Mouse (Mus musculus): ENCODE results near the gene Fcmr. TPM values are rescaled to one million over a fixed set of nuclear protein-coding genes. Genes with fewer than 3 reads are reported as not detected.

The Fcmr gene
- polyA plus RNA-seq, 1 experiment from 2014 or later, result not detected

DNA sequence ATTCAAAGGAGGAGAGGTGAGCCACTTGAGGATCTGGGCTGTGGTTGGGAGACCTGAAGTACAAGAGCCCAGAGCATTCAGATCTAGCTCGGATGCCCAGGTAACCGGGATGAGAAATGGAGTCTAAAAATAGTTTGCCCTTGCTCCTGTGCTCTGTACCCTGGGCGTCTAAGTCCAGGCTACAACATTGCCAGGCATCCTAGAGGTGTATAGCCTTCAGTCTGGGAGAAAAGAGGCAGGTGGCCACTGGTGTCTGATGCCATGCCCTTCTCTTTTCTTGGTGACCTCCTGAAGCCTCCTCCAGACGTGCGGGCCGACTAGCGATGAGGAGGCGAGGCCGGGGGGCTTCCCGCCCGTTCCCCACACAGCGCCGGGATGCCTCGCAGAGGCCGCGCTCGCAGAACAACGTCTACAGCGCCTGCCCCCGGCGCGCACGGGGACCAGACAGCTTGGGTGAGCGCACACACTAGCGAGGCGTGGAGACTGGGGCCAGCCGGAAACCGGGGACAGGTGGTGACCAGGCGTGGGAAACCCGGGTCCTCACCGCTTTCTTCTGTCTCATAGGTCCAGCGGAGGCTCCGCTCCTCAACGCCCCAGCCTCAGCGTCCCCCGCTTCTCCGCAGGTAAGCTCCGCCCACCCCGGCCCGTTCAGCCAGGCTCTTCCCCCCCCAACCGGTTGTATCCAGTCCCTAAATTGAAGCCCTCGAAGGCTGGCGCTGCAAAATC is 12.6 kb downstream of the Fcmr start:
- Histone ChIP-seq H3K27ac (replicated peaks; ENCODE audit: low read depth, low read length) (no peak overlapping the region), H3K9ac (replicated peaks; ENCODE audit: low read length) (peak overlapping the region; percentile 58), H3K4me3 (replicated peaks; ENCODE audit: low read depth, low read length) (peak overlapping the region; percentile 46), H3K4me1 (ENCODE audit: control insufficient read depth, insufficient read depth, low read length) (no peaks in the 10 kb centered on the region), H3K4me2 (ENCODE audit: low read length) (peak overlapping the region; percentile 83), H3K9me3 (ENCODE audit: control insufficient read depth, low read length) (no peaks in the 10 kb centered on the region), H3K27me3 (ENCODE audit: control insufficient read depth, insufficient read depth, low read length) (peaks cover 10% of the 10 kb centered on the region; the same call in 1 of the 2 replicates), H3K36me3 (ENCODE audit: control insufficient read depth, insufficient read depth, low read length) (no peaks in the 10 kb centered on the region)
- whole genome bisulfite sequencing, result 2% methylated on average over 43 of the region's 43 CpGs
- DNase-seq, result peak; percentile 70
- ATAC-seq (ENCODE audit: low FRiP score, low TSS enrichment), result peak; percentile 56; the same call in 1 of the 2 replicates

GRCm38 (mm10) chr1:130879927-130880326 is 14.5 kb downstream of the Fcmr start:
- Histone ChIP-seq H3K4me2 (ENCODE audit: low read length) (no peak overlapping the region), H3K27ac (replicated peaks; ENCODE audit: low read depth, low read length) (no peak overlapping the region), H3K4me3 (replicated peaks; ENCODE audit: low read depth, low read length) (no peak overlapping the region), H3K9ac (replicated peaks; ENCODE audit: low read length) (no peak overlapping the region), H3K4me1 (ENCODE audit: control insufficient read depth, insufficient read depth, low read length) (no peaks in the 10 kb centered on the region), H3K27me3 (ENCODE audit: control insufficient read depth, insufficient read depth, low read length) (peaks cover 10% of the 10 kb centered on the region; the same call in 1 of the 2 replicates), H3K9me3 (ENCODE audit: control insufficient read depth, low read length) (no peaks in the 10 kb centered on the region), H3K36me3 (ENCODE audit: control insufficient read depth, insufficient read depth, low read length) (no peaks in the 10 kb centered on the region)
- WGBS, result 94% methylated on average over 7 of the region's 7 CpGs
- ATAC-seq (ENCODE audit: low FRiP score, low TSS enrichment) (no peak), DNase-seq (no peak)

GRCm38 (mm10) chr1:130883146-130883545 is 17.7 kb downstream of the Fcmr start:
- no peak for DNase-seq
- Histone ChIP-seq H3K27me3 (ENCODE audit: control insufficient read depth, insufficient read depth, low read length) (0 out of 2 replicates have a peak, but pooled peaks cover 5% of the 10 kb centered on the region), H3K4me2 (ENCODE audit: low read length) (no peak overlapping the region), H3K4me1 (ENCODE audit: control insufficient read depth, insufficient read depth, low read length) (no peaks in the 10 kb centered on the region), H3K27ac (replicated peaks; ENCODE audit: low read depth, low read length) (no peak overlapping the region), H3K4me3 (replicated peaks; ENCODE audit: low read depth, low read length) (no peak overlapping the region), H3K36me3 (ENCODE audit: control insufficient read depth, insufficient read depth, low read length) (no peaks in the 10 kb centered on the region), H3K9ac (replicated peaks; ENCODE audit: low read length) (no peak overlapping the region), H3K9me3 (ENCODE audit: control insufficient read depth, low read length) (no peaks in the 10 kb centered on the region)
- WGBS, result 91% methylated on average over 4 of the region's 4 CpGs
- no peak for ATAC-seq (ENCODE audit: low FRiP score, low TSS enrichment)

DNA sequence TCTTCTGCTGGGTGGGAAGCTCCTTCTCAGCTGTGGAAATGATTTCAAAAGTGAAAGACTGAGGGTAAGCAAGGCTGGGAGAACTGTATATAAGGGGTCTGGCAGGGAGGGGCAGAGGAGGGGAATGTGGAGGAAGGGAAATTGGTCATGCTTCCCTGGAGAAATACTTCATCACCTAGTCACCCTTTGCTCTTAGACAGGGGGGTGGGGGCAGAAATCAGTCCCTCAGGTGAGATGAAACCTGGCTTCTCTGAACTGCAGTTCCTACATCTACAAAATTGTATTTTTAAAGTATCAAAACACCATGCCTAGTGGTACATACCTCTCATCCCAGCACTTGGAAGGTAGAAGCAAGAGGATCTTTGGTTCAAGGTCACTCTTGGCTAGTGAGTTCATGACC is 21.9 kb downstream of the Fcmr start, which contains the start of gene Il24:
Gene Il24 (minus strand): TSS at position 101 of the 400 bp plus-strand sequence.
- H3K4me2 ChIP-seq (ENCODE audit: low read length), result no peak within 1 kb of the TSS
- H3K4me3 ChIP-seq (replicated peaks; ENCODE audit: low read depth, low read length), result no peak within 1 kb of the TSS
- DNase-seq, result no peak
- no peaks in the 10 kb centered on the region for H3K9me3 ChIP-seq (ENCODE audit: control insufficient read depth, low read length)
- H3K27ac ChIP-seq (replicated peaks; ENCODE audit: low read depth, low read length), result no peak within 1 kb of the TSS
- no peak for ATAC-seq (ENCODE audit: low FRiP score, low TSS enrichment)
- no peaks in the 10 kb centered on the region for H3K4me1 ChIP-seq (ENCODE audit: control insufficient read depth, insufficient read depth, low read length)
- no peaks in the 10 kb centered on the region for H3K27me3 ChIP-seq (ENCODE audit: control insufficient read depth, insufficient read depth, low read length)
- H3K36me3 ChIP-seq (ENCODE audit: control insufficient read depth, insufficient read depth, low read length), result no peaks in the 10 kb centered on the region
- no peak within 1 kb of the TSS for H3K9ac ChIP-seq (replicated peaks; ENCODE audit: low read length)

DNA sequence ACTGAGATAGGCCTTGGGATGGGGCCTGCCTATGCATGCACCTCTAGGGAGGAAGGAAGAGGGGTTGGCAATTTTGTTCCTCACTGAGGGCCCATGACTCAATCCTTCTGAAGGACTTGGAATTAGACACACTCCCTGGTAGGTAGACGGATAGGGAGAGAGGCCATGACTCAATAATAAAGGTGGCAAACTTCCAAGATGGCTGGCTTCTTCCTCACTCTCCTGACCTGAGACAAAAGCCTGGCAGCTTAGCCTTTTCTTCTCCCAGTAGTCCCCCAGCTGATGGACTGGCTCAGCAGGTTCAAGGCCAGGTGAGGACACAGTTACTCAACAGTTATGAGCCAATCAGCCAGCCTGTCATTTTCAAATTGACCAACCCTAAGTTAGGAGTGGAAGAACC is 27.0 kb downstream of the Fcmr start:
- Histone ChIP-seq H3K27me3 (ENCODE audit: control insufficient read depth, insufficient read depth, low read length) (no peaks in the 10 kb centered on the region), H3K4me2 (ENCODE audit: low read length) (no peak overlapping the region), H3K27ac (replicated peaks; ENCODE audit: low read depth, low read length) (no peak overlapping the region), H3K4me3 (replicated peaks; ENCODE audit: low read depth, low read length) (no peak overlapping the region), H3K36me3 (ENCODE audit: control insufficient read depth, insufficient read depth, low read length) (no peaks in the 10 kb centered on the region), H3K4me1 (ENCODE audit: control insufficient read depth, insufficient read depth, low read length) (no peaks in the 10 kb centered on the region), H3K9ac (replicated peaks; ENCODE audit: low read length) (no peak overlapping the region), H3K9me3 (ENCODE audit: control insufficient read depth, low read length) (no peaks in the 10 kb centered on the region)
- 81% methylated on average over 1 of the region's 1 CpGs for WGBS
- ATAC-seq (ENCODE audit: low FRiP score, low TSS enrichment) (no peak), DNase-seq (no peak)

DNA sequence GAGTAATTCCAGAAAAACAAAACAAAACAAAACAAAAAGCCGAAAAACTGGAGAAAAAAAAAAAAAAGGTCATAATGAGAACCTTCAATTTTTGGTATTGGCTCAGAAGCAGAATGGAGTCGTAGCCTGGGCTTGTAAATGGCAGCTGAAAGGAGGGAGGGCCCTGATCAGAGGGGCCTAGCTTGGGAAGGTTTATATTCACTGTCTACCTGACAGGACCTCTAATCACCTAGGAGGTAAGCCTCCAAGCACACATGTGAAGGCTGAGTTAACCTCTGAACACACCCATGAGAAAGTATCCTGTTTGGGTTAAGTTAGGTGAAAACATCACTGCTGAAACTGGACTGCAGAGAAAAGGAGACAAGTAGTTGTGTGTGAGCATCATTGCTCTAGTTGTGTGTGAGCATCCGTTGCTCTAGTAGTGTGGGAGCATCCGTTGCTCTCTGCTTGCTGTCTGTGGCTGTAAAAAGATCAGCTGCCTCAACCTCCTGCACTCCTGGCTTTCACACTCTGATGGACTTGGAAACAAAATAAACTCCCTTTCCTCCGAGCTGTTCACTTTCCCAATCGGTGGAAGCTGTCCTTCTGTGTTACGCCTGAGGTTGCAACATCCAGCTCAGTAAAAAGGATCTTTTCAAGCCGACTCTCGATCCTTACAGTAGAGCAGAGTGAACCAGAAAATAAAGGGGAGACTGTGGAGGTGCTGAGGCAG is 28.0 kb downstream of the Fcmr start:
- H3K4me1 ChIP-seq (ENCODE audit: control insufficient read depth, insufficient read depth, low read length), result no peaks in the 10 kb centered on the region
- no peak for ATAC-seq (ENCODE audit: low FRiP score, low TSS enrichment)

DNA sequence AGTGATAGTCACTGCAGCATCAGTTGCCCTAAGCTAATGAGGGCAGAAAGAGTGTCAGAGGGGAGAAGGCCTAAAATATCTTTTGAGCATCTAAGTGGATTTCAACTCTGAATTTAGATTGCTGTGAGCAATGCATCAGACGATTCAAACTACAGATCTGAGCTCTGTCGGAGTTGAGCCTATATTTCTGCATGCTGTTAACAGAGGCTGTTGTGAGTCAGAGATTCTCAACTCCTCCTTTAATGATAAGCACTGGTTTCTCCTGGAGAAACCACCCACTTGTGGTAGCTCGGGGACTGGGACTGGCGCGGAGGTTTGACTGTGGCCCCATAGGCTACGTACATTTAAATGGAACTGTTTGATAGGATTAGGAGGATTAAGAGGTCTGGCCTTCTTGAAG is 29.0 kb downstream of the Fcmr start:
- H3K4me3 ChIP-seq (replicated peaks; ENCODE audit: low read depth, low read length), result no peak overlapping the region
- H3K9ac ChIP-seq (replicated peaks; ENCODE audit: low read length), result no peak overlapping the region
- no peak overlapping the region for H3K4me2 ChIP-seq (ENCODE audit: low read length)
- H3K27ac ChIP-seq (replicated peaks; ENCODE audit: low read depth, low read length), result no peak overlapping the region
- no peaks in the 10 kb centered on the region for H3K4me1 ChIP-seq (ENCODE audit: control insufficient read depth, insufficient read depth, low read length)
- no peak for ATAC-seq (ENCODE audit: low FRiP score, low TSS enrichment)
- DNase-seq, result no peak
- H3K27me3 ChIP-seq (ENCODE audit: control insufficient read depth, insufficient read depth, low read length), result no peaks in the 10 kb centered on the region
- WGBS, result 17% methylated on average over 6 of the region's 6 CpGs
- no peaks in the 10 kb centered on the region for H3K9me3 ChIP-seq (ENCODE audit: control insufficient read depth, low read length)
- no peaks in the 10 kb centered on the region for H3K36me3 ChIP-seq (ENCODE audit: control insufficient read depth, insufficient read depth, low read length)

More for the DNA sequence above, 28.0 kb downstream of the Fcmr start:
- Histone ChIP-seq H3K27me3 (ENCODE audit: control insufficient read depth, insufficient read depth, low read length) (no peaks in the 10 kb centered on the region), H3K27ac (replicated peaks; ENCODE audit: low read depth, low read length) (no peak overlapping the region), H3K9ac (replicated peaks; ENCODE audit: low read length) (no peak overlapping the region), H3K4me3 (replicated peaks; ENCODE audit: low read depth, low read length) (no peak overlapping the region), H3K9me3 (ENCODE audit: control insufficient read depth, low read length) (no peaks in the 10 kb centered on the region), H3K36me3 (ENCODE audit: control insufficient read depth, insufficient read depth, low read length) (no peaks in the 10 kb centered on the region), H3K4me2 (ENCODE audit: low read length) (no peak overlapping the region)
- WGBS, result 67% methylated on average over 9 of the region's 9 CpGs
- DNase-seq, result no peak

- WGBS, result 86% methylated on average over 7 of the region's 7 CpGs
- no peak overlapping the region for H3K9ac ChIP-seq (replicated peaks; ENCODE audit: low read length)
- no peak for DNase-seq
- H3K4me3 ChIP-seq (replicated peaks; ENCODE audit: low read depth, low read length), result no peak overlapping the region
- no peaks in the 10 kb centered on the region for H3K9me3 ChIP-seq (ENCODE audit: control insufficient read depth, low read length)
- no peak overlapping the region for H3K27ac ChIP-seq (replicated peaks; ENCODE audit: low read depth, low read length)
- H3K36me3 ChIP-seq (ENCODE audit: control insufficient read depth, insufficient read depth, low read length), result no peaks in the 10 kb centered on the region
- H3K4me2 ChIP-seq (ENCODE audit: low read length), result no peak overlapping the region
- no peaks in the 10 kb centered on the region for H3K27me3 ChIP-seq (ENCODE audit: control insufficient read depth, insufficient read depth, low read length)
- no peak for ATAC-seq (ENCODE audit: low FRiP score, low TSS enrichment)
- H3K4me1 ChIP-seq (ENCODE audit: control insufficient read depth, insufficient read depth, low read length), result no peaks in the 10 kb centered on the region
These were observed 37.0 kb downstream of the Fcmr start for GRCm38 (mm10) chr1:130902505-130902904.
